Mouse (Mus musculus) liver, embryonic 14.5 days (tissue): ENCODE data around the gene Gab1.

Experiments
- CTCF ChIP-seq: IDR thresholded peaks from 2 replicates; pipeline ENCODE4 v1.5.1; 2016; ENCODE audit warnings: antibody characterized with exemption, low read depth, control low read depth
- EP300 ChIP-seq: IDR thresholded peaks from 2 replicates; pipeline ENCODE4 v1.6.1; 2016; ENCODE audit warnings: antibody characterized with exemption, low read depth

DNA sequence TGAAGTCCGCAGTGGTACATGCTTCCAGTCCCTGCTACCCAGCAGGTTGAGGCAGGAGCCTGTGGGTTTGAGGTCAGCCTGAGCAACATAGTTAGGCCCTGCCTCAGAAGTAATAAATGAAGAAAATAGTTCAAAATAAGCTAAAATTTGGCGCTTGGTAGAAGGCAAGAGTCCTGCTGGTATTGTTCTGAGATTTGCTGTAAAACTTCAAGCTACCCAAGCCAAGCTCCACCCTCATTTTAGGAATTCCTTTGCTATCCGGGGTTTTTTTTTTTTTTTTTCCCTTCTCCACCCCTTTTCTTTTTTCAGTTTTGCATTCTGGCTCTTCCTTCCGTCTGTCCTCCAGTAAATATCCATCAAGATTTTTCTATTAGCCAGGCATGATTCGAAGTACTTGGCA, 15.7 kb upstream of the Gab1 start:
- TF ChIP-seq CTCF (no peak), EP300 (no peak)
